Mouse (Mus musculus) brain, embryonic 18.5 days (tissue): Measurements from ENCODE around the gene Ccdc116.

Experiments
- DNase-seq: peaks from one replicate; pipeline ENCODE4 v3.0.0-alpha.2; 2012; ENCODE audit warnings: low read depth, low spot score

Ccdc116 gene

DNA sequence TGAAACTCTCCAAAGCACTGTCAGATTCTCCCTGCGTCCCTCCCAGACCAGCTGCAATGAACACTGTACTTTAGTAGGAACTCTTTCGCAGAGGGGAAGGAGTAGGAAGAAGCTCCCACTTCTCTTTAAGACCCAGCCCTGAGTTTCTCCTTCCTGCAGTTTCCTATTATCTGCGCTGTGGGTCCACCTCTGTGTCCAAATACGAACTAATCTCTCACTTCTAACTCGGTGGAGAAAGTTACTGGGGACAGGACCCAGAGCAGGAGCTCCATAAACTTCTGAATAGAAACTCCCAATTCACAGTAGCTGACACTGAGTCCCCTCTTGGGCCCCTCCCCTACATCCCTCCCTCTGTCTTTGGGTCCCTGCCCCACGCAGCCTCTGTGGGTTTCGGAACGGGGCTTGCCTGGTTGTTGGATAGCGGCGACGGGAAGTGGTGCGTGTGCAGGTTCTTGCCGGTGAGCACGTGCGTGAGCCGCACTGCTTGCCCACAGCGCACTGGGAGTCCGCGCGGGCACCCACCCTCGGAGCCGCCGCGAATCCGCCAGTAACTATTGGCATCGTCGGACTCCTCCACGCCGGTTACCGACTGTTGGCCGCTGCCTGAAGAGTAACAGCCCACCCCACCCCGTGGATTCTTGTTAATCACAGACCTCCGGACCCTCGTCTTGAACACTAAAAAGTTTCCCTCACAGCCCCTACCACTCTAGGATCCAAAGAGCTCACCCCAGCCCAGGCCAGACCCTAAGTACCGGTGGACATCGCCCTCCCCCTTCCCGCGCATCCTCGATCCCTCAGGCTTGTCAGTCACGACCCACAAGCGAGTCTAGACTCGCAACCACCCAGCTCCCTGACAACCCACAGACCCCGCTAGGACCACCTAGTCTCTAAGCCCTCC, 15.6 kb downstream of the Ccdc116 start:
- no peak for DNase-seq

GRCm38 (mm10) chr16:17127292-17127691, 19.7 kb downstream of the Ccdc116 start:
- DNase-seq: no peak

GRCm38 (mm10) chr16:17124871-17125520, 22.0 kb downstream of the Ccdc116 start, which contains the start of gene 2610318N02Rik:
Gene 2610318N02Rik (minus strand): TSS chr16:17125167.
- DNase-seq: no peak

DNA sequence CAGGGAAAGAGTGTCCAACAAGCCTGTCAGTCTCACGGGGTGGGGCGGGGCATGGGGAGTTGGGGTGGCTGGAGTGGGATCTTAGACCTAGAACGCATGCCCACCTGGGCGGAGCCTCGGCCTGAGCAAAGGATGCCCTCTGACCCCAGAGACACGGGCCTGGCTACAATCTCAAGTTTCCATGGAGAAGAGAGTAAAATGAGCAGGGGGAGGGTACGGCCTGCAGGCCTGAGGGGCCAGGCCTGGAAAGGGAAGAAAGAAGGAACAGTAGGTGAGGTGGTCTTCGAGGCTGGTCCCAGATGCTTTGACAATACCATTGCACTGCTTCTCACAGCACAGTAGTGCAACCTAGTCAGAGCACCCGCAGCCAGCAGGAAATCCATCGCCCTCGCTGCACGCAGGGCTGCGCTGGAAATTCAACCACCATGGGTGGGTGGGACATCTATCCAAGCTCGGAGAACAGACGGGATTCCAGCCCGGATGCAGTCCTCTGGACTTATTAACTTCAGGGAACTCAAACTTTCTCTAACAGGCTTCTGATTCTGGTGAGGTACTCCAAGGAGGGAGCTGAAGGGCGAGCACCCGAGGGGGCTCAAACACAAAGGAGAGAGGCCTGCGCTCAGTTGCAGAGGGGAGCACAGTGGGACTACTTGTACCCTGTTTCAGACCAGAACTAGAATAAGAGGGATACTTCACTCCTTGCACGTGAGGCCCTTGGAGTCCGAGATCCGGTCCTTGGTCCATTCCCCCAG, 22.7 kb downstream of the Ccdc116 start:
- DNase-seq: no peak

GRCm38 (mm10) chr16:17121569-17121968, 25.5 kb downstream of the Ccdc116 start:
- no peak for DNase-seq

DNA sequence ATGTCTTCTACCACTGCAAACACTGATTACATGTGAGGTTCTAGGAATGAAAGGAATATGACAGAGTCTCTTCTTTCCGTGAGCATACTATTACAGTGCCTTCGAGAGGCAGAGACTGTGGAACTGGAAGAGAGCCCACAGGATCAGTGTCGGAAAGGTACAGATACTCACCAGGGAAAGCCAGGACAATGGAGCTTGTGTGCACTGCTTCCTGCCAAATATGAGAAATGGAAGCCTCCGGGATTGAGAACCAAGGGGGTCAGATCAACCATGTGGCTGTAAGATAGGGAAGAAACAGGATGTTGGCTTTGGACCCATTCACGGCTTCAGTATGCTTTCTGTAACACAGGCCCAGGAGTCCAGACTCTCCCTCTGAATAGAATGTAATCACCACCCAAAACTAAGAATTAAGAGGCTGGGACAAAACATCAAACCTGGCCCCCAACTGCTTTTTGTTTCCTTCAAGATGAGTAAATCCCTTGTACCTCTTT, 29.7 kb downstream of the Ccdc116 start:
- no peak for DNase-seq

DNA sequence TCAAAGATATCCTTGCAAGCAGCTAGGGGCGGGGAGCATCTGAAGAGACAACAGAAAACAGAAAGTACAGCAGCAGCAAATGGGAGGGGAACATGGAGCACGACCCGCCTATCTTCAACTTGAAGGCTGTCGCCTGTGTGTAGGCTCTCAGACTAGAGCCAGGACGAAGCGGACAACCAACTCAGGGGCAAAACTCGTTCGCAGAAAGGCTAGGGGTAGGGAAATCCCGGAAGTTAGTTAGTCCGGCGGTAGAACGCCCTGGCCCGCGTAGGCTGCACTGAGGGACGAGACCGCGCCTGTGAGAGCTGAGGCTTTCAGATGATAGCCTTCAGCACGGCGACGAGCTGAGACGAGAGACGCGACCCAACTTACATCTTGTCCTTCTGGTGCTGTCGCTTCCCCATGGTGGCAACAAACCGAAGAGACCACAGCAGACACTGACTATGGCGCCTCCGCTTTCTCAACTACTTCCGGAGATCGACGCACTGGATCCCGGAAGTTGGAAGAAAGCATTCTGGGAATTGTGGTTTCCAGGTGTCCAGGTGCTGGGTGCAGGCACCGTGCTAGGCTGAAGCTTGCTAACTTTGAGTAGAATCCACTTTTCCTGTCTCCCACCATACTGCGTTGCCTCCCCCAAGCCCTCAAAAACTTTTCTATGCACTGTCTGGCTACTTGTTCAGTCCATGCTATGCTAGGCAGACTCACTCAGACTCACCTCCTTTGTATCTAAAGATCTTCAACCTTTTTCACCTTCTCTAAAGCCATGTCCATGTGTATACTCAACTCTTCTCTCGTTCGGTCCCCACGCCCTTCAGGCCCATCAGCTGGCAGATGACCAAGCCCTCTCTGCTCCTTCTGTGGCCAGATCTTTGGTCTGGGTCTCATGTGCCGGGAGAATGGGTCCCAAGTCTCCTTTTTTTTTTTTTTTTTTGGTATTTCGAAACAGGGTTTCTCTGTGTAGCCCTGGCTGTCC, 36.0 kb downstream of the Ccdc116 start, which contains the start of gene Ppil2:
Gene Ppil2, minus strand, starts transcription at position 487 of the 973 bp plus-strand sequence.
- peak; percentile 64 for DNase-seq

GRCm38 (mm10) chr16:17104600-17104999, 42.4 kb downstream of the Ccdc116 start:
- no peak for DNase-seq

DNA sequence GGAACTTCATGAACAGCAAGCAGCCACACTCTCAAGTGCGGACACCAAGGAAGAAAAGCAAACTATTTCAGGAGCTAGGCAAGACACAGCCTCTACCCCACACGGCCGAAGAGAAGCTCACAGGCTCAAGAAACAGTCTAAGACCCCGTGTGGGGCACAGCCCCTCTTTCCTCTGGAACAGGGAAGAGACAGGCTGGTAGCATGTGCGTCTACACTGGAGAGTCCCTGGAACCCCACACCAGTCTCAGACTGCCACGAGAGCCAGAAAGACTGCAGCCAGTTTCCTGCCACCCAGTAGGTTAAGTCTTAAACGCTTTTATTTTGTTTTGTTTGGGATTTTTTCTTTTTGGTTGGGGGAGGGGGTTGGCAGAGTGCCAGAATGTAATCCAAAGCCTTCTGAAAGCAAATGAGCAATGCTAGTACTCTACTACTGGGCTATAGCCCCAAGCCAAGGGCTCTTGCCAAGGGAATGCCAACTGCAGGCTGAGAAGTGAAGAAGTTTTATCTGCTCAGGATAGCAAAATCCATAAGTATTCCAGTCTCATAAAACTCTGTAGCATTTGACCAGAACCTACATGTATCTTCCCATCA, 44.3 kb downstream of the Ccdc116 start:
- no peak for DNase-seq

DNA sequence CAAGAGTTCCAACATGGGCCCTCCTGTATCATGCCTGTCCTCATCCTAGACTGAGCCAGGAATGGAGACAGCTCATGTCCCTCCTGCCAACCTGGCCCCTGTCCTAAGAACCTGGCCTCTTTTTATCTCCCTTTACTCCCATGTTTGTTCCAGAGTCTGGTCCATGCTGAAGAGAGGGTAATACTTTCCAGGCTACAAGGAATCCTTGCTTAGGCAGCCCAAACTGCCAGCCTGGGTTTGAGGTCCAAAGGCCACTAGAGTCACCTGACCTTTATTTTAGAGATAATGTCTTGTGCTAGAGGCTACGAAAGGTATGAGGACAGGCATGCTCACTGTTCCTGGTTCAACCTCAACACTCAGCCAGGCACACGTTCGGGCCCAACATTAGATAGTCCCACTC, 50.1 kb downstream of the Ccdc116 start:
- no peak for DNase-seq
